Mouse (Mus musculus): ENCODE data around the gene Mid1. TPM values are rescaled to one million over a fixed set of nuclear protein-coding genes. Genes with fewer than 3 reads are reported as not detected.

Gene Mid1
- total RNA-seq, 1 experiment from 2014 or later, result 9.8 TPM

DNA sequence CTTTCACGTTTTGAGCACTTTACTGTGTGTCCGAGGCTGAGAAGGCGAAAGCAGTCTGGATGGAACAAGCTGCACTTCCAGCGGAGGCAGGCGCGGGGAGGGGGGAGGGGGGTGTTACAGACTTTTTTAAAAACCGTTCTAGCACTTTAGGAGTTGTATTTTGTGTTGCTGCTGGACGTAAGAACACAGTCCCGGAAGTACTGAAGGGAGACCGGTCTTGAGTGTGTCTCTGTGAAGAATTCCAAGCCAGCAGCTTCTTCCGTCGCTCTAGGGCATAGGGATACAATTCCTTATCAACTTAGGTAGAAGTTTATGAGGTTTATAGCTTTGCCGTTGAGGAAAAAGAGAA lies 195.3 kb downstream of the Mid1 start:
- ATAC-seq (ENCODE audit: extremely low read depth, insufficient number of reproducible peaks, low FRiP score, poor library complexity, severe bottlenecking), result 0 out of 2 replicates have a peak, but pooled peaks have one; percentile 13

GRCm38 (mm10) chrX:169880826-169881225 lies 195.8 kb downstream of the Mid1 start:
- peak; percentile 61; the same call in 1 of the 2 replicates for ATAC-seq (ENCODE audit: extremely low read depth, insufficient number of reproducible peaks, low FRiP score, poor library complexity, severe bottlenecking)

DNA sequence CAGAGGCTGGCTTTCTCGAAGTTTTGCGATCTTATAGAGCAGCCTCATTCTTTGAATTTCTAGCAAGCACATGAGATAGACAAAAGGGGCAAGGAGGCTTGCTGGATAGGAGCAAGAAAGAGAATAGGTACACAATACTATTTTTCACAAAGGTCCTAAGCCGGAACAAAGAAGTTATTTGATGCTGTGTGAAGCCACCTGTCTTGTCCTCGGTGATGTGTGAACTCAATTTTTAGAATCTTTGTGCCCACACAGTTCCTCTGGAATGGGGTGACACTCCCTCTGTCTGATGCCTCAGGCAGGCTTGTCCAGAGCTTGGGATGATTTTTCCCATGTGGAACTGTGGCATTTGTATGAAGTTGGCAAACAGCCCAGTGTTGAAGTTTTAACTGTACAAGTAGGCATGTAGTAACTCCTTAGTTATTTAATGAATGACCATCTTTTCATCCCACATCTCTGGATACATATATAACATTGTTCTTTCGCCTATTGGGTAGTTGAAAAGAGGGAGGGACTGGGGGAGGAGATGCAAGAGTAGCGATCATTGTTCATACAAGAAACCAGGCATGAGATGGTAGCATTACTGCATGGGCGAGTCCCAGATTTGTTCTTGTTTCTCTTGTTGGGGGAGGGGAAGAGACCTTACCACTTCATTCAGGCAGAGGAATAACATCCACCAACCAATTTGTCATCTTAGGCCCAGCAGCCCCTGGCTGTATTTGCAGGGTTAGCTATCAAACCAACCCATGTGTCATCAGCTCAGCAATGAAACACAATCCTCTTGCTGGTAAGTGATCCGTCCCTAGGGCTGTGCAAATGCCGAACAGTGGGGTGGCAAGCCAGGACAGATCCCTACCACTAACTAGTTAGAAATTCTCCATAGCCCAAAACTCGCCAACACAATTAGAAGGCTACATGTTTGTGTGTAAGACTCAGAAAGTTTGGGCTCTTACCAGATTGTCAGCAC lies 196.5 kb downstream of the Mid1 start:
- no peak for ATAC-seq (ENCODE audit: extremely low read depth, insufficient number of reproducible peaks, low FRiP score, poor library complexity, severe bottlenecking)

- no peak for ATAC-seq (ENCODE audit: extremely low read depth, insufficient number of reproducible peaks, low FRiP score, poor library complexity, severe bottlenecking)
Measured at GRCm38 (mm10) chrX:169882220-169882609, 197.2 kb downstream of the Mid1 start.

DNA sequence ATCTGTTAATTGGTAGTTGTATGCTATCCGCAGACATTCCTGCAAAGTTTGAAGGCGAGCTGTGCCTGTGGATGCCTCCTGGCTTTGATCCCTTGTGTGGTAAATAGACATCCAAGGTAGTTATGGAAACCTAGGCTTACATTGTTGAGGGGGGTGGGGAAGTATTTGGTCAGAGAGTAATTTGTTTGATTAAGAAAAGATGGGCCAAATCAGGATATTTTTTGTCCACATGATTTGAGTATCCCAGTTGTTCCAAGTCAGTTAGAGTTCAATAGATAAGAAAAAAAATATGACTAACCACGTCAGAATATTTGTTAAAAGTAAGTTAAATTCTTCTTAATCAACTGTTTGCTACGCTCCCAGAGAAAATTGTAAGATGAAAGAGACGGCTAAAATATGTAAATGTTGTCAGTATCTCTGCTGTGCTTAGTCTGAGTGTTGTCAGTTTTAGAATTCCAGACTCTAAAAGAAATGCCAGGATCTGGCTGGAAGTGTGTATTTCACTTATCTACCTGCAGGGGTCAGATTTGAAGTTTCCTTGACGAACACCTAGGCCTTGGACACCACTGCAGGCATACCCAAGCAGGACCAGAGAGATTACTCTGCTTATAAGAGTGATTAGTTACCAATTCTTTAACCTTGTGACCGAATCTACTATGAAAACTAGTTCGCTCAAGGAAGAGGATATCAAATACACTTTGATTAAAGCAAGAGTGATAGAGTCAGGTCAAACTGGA lies 198.7 kb downstream of the Mid1 start:
- no peak for ATAC-seq (ENCODE audit: extremely low read depth, insufficient number of reproducible peaks, low FRiP score, poor library complexity, severe bottlenecking)

GRCm38 (mm10) chrX:169890541-169890940 lies 205.5 kb downstream of the Mid1 start:
- ATAC-seq (ENCODE audit: extremely low read depth, insufficient number of reproducible peaks, low FRiP score, poor library complexity, severe bottlenecking), result no peak

- ATAC-seq (ENCODE audit: extremely low read depth, insufficient number of reproducible peaks, low FRiP score, poor library complexity, severe bottlenecking), result no peak
Measured at GRCm38 (mm10) chrX:169892100-169892499, 207.1 kb downstream of the Mid1 start.

GRCm38 (mm10) chrX:169892631-169893030 lies 207.6 kb downstream of the Mid1 start:
- no peak for ATAC-seq (ENCODE audit: extremely low read depth, insufficient number of reproducible peaks, low FRiP score, poor library complexity, severe bottlenecking)

- no peak for ATAC-seq (ENCODE audit: extremely low read depth, insufficient number of reproducible peaks, low FRiP score, poor library complexity, severe bottlenecking)
Measured at GRCm38 (mm10) chrX:169899227-169899950, 214.4 kb downstream of the Mid1 start.

GRCm38 (mm10) chrX:169902860-169903259 lies 217.9 kb downstream of the Mid1 start:
- ATAC-seq (ENCODE audit: extremely low read depth, insufficient number of reproducible peaks, low FRiP score, poor library complexity, severe bottlenecking), result no peak

DNA sequence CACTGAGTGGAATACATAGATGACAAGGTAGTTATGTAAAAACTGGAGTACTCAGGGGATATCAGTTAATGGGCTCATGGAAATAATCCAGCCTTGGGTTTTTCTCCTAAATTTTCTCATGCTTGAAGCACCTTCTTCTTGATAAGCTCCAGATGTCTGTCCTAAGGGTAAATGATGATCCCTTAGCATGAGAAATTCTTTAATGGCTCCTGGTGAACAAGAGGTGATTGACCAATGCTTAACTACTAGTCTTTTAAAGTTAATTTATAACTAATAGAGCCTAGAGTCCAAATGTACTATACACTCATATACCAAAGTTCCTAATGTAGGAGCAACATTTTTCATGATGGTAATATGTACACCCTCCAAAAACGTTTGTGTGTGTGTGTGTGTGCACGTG lies 218.7 kb downstream of the Mid1 start:
- no peak for ATAC-seq (ENCODE audit: extremely low read depth, insufficient number of reproducible peaks, low FRiP score, poor library complexity, severe bottlenecking)

DNA sequence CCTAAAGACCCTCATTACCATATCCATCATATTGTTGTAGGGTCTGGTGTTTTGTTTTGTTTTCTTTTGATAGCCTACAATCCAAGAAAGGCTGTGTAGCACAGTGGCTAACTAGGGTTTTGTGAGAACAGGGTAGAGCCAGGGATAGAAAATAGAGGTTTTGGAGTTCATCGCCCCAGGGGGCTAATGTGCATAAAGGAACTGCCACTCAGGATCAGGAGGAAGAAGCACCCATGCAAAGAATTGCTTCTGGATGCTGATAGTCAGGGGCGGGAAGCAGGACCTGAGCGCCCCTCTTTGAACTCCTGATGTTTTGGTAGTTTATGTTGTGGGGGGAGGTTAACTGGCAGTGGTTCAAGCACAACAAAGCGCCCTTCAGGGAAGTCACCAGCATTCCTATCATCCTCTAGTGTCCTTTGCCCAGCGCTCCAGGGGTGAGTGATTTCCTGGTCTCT lies 221.1 kb downstream of the Mid1 start:
- ATAC-seq (ENCODE audit: extremely low read depth, insufficient number of reproducible peaks, low FRiP score, poor library complexity, severe bottlenecking), result no peak

- no peak for ATAC-seq (ENCODE audit: extremely low read depth, insufficient number of reproducible peaks, low FRiP score, poor library complexity, severe bottlenecking)
Measured at GRCm38 (mm10) chrX:169909898-169910297, 224.9 kb downstream of the Mid1 start.

DNA sequence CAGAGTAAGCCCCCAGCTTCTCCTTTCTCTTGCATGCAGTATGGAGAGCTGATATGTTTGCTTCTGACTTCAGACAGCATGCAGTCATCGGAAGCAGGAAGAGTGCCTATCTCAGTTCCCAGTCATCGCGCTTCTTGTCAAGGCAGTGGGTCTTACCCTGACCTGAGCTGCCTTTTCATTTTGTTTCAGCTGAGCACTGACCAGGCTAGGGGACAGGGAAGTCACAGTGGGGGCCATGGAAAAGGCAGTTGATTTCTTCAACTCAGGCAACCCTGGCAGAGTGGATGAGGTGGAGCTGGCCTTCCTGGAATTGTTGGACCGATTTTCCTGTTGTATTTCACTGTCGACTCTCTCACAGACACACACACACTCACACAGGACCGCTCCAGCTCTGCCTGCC lies 230.7 kb downstream of the Mid1 start:
- no peak for ATAC-seq (ENCODE audit: extremely low read depth, insufficient number of reproducible peaks, low FRiP score, poor library complexity, severe bottlenecking)

DNA sequence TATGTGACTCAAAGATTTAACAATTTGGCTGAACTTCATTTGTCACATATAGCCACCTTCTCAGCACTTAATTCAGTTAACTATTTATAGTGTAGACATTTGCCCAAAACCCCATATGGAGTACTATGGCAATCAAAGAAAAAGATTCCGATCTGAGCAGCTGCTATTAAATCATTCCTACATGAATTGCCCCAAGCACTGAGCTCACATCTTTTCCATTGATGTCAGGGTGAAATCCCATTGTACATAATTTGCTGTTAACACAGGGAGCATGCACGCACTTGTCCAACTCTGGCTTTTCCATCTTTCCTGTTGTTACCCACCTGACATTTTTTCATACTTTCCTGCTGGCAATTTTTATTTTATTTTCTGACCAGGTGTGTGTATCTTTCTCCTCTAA lies 237.5 kb downstream of the Mid1 start:
- ATAC-seq (ENCODE audit: extremely low read depth, insufficient number of reproducible peaks, low FRiP score, poor library complexity, severe bottlenecking), result no peak

- no peak for ATAC-seq (ENCODE audit: extremely low read depth, insufficient number of reproducible peaks, low FRiP score, poor library complexity, severe bottlenecking)
Measured at GRCm38 (mm10) chrX:169923417-169923816, 238.4 kb downstream of the Mid1 start.

GRCm38 (mm10) chrX:169925600-169925999 lies 240.6 kb downstream of the Mid1 start:
- no peak for ATAC-seq (ENCODE audit: extremely low read depth, insufficient number of reproducible peaks, low FRiP score, poor library complexity, severe bottlenecking)

GRCm38 (mm10) chrX:169927110-169927817 lies 242.3 kb downstream of the Mid1 start:
- ATAC-seq (ENCODE audit: extremely low read depth, insufficient number of reproducible peaks, low FRiP score, poor library complexity, severe bottlenecking), result no peak

DNA sequence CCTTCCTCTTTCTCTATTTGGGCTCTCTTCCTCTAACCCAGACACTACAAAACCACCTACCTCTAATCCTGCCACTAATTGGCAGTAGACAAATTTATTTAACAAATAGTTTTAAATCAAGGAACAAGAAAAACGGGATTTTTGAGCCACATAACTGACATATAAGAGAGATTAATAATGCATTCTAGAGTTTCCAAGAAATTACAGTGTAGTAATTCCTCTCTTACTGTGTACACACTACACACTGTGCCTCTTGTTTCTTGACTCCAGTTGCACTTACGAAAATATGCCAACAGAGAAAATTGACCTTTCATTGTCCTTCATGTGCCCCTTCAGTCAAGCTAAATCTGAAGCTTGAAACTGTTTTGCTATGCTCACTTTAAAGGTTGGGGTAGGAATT lies 245.9 kb downstream of the Mid1 start:
- ATAC-seq (ENCODE audit: extremely low read depth, insufficient number of reproducible peaks, low FRiP score, poor library complexity, severe bottlenecking), result no peak
